Mouse (Mus musculus) stomach, embryonic 14.5 days (tissue): ENCODE measurements around the gene Sept1. TPM values are rescaled to one million over a fixed set of nuclear protein-coding genes. Genes with fewer than 3 reads are reported as not detected.

Experiments used
- ATAC-seq: fragments of 200-750 bp; cut with Nextera tagmentation; 2 replicates; pipeline ENCODE4 v1.8.0; 2017; ENCODE audit warnings: low read depth, moderate TSS enrichment; ENCODE audit not compliant: insufficient number of reproducible peaks, insufficient read depth, low FRiP score
- H3K27ac ChIP-seq: fragments of 300-500 bp; sonication (generic); 2 replicates; pipeline ENCODE4 v1.5.1; 2014; ENCODE audit warnings: mild to moderate bottlenecking, low read length, moderate library complexity, mixed read lengths
- H3K27me3 ChIP-seq: fragments of 300-500 bp; sonication (generic); 2 replicates; pipeline ENCODE4 v1.6.1; 2014; ENCODE audit warnings: low read length, control low read depth, mixed read lengths; ENCODE audit not compliant: control insufficient read depth, insufficient read depth
- H3K36me3 ChIP-seq: fragments of 300-500 bp; sonication (generic); 2 replicates; pipeline ENCODE4 v1.6.1; 2014; ENCODE audit warnings: mild to moderate bottlenecking, control low read depth, low read length, moderate library complexity, mixed read lengths; ENCODE audit not compliant: control insufficient read depth, insufficient read depth
- H3K4me1 ChIP-seq: fragments of 300-500 bp; sonication (generic); 2 replicates; pipeline ENCODE4 v1.6.1; 2014; ENCODE audit warnings: low read length, control low read depth, mixed read lengths; ENCODE audit not compliant: control insufficient read depth, insufficient read depth
- H3K4me2 ChIP-seq: fragments of 300-500 bp; sonication (generic); replicated peaks from 2 replicates; pipeline ENCODE4 v1.6.1; 2014; ENCODE audit warnings: low read depth, low read length, control low read depth
- H3K4me3 ChIP-seq: fragments of 300-500 bp; sonication (generic); 2 replicates; pipeline ENCODE4 v1.5.1; 2014; ENCODE audit warnings: low read depth, low read length, control low read depth
- H3K9ac ChIP-seq: fragments of 300-500 bp; sonication (generic); replicated peaks from 2 replicates; pipeline ENCODE4 v1.6.1; 2014; ENCODE audit warnings: low read depth, mild to moderate bottlenecking, control low read depth, low read length, moderate library complexity, mixed read lengths
- H3K9me3 ChIP-seq: fragments of 300-500 bp; sonication (generic); 2 replicates; pipeline ENCODE4 v1.6.1; 2016; ENCODE audit warnings: low read depth, low read length, control low read depth; ENCODE audit not compliant: control insufficient read depth
- WGBS: fragments of 180-500 bp; shearing (Covaris S2); extraction: QIAGEN DNeasy Blood & Tissue Kit; methylation state at CpG from one replicate; pipeline ENCODE4 v1.1.7; 2014; 5-methylcytosine and 5-hydroxymethylcytosine counted together
- polyA plus RNA-seq: library from polyadenylated mRNA; unstranded; fragments of >200 nt; fragmentation: Nextera tagmentation; extraction: Ambion mirVana; gene quantifications from 2 replicates; pipeline ENCODE4 v1.2.1, GENCODE M21; 2014

Sept1 gene
- polyA plus RNA-seq, 1 experiment from 2014 or later: 14.9 TPM

GRCm38 (mm10) chr7:127166501-127166900 lies 66.4 kb downstream of the Sept1 start:
- Histone ChIP-seq H3K36me3 (no peaks in the 10 kb centered on the region), H3K27ac (no peak overlapping the region), H3K4me3 (no peak overlapping the region), H3K4me2 (no peak overlapping the region), H3K9me3 (no peaks in the 10 kb centered on the region), H3K4me1 (no peaks in the 10 kb centered on the region), H3K9ac (no peak overlapping the region), H3K27me3 (no peaks in the 10 kb centered on the region)
- WGBS: 84% methylated on average over 5 of the region's 5 CpGs
- no peak for ATAC-seq

GRCm38 (mm10) chr7:127165607-127166493 lies 67.1 kb downstream of the Sept1 start:
- ATAC-seq: no peak
- Histone ChIP-seq H3K4me2 (no peak overlapping the region), H3K9ac (no peak overlapping the region), H3K27ac (no peak overlapping the region), H3K27me3 (no peaks in the 10 kb centered on the region), H3K4me1 (no peaks in the 10 kb centered on the region), H3K9me3 (no peaks in the 10 kb centered on the region), H3K36me3 (no peaks in the 10 kb centered on the region), H3K4me3 (no peak overlapping the region)
- WGBS: 89% methylated on average over 12 of the region's 12 CpGs

Other genes starting within 250 kb of the Sept1 start
- 11.4 and 12.4 TPM in 2 replicates for gene Mvp, start 218.5 kb downstream of the Sept1 start, polyA plus RNA-seq
- not detected in 2 replicates for gene Pagr1b, start 216.6 kb downstream of the Sept1 start, polyA plus RNA-seq
- 13.9 and 55.8 TPM in 2 replicates for gene Pagr1a, start 215.8 kb downstream of the Sept1 start, polyA plus RNA-seq
- gene Gm42742, start 212.0 kb downstream of the Sept1 start, polyA plus RNA-seq: 32.8 and 68.9 TPM in 2 replicates
- gene Prrt2, start 211.9 kb downstream of the Sept1 start, polyA plus RNA-seq: 15.5 and 16.0 TPM in 2 replicates
- 50.3 and 54.5 TPM in 2 replicates for gene Maz, start 206.1 kb downstream of the Sept1 start, polyA plus RNA-seq
- gene Kif22, start 190.7 kb downstream of the Sept1 start, polyA plus RNA-seq: 116 and 117 TPM in 2 replicates
- gene Zg16, start 145.8 kb downstream of the Sept1 start, polyA plus RNA-seq: not detected in 2 replicates
- gene AI467606, start 141.8 kb downstream of the Sept1 start, polyA plus RNA-seq: 5.3 and 7.2 TPM in 2 replicates
- 1.4 and 2.2 TPM in 2 replicates for gene Qprt, start 110.9 kb downstream of the Sept1 start, polyA plus RNA-seq
- 0.31 and 0.33 TPM in 2 replicates for gene Spn, start 95.3 kb downstream of the Sept1 start, polyA plus RNA-seq
- gene Cd2bp2, start 37.1 kb downstream of the Sept1 start, polyA plus RNA-seq: 44.6 and 49.5 TPM in 2 replicates
- gene Tbc1d10b, start 24.7 kb downstream of the Sept1 start, polyA plus RNA-seq: 15.1 and 18.7 TPM in 2 replicates
- 9.7 TPM in 2 replicates for gene Mylpf, start 24.2 kb downstream of the Sept1 start, polyA plus RNA-seq
- 22.9 and 24.4 TPM in 2 replicates for gene Zfp553, start 69 bp downstream of the Sept1 start, polyA plus RNA-seq
- 54.9 and 55.2 TPM in 2 replicates for gene Zfp771, start 11.1 kb upstream of the Sept1 start, polyA plus RNA-seq
- gene Dctpp1, start 27.6 kb upstream of the Sept1 start, polyA plus RNA-seq: 175 and 202 TPM in 2 replicates
- gene Sephs2, start 40.9 kb upstream of the Sept1 start, polyA plus RNA-seq: 97.3 and 114 TPM in 2 replicates
- 0.91 and 1.0 TPM in 2 replicates for gene Itgal, start 63.1 kb upstream of the Sept1 start, polyA plus RNA-seq
- gene Zfp768, start 112.5 kb upstream of the Sept1 start, polyA plus RNA-seq: 4.6 and 4.7 TPM in 2 replicates
- gene Zfp747, start 142.9 kb upstream of the Sept1 start, polyA plus RNA-seq: 8.1 and 9.4 TPM in 2 replicates
- 6.7 and 7.1 TPM in 2 replicates for gene 9130019O22Rik, start 154.0 kb upstream of the Sept1 start, polyA plus RNA-seq
- 8.0 and 9.7 TPM in 2 replicates for gene E430018J23Rik, start 160.5 kb upstream of the Sept1 start, polyA plus RNA-seq
- 10.3 and 12.0 TPM in 2 replicates for gene Zfp764, start 173.7 kb upstream of the Sept1 start, polyA plus RNA-seq
- 25.0 and 26.3 TPM in 2 replicates for gene Zfp688, start 188.9 kb upstream of the Sept1 start, polyA plus RNA-seq
- gene Zfp689, start 216.0 kb upstream of the Sept1 start, polyA plus RNA-seq: 7.9 and 9.1 TPM in 2 replicates
- gene Prr14, start 226.5 kb upstream of the Sept1 start, polyA plus RNA-seq: 49.9 and 55.0 TPM in 2 replicates
- gene Fbrs, start 246.1 kb upstream of the Sept1 start, polyA plus RNA-seq: 14.9 and 18.5 TPM in 2 replicates